Mouse (Mus musculus): ENCODE data around the gene Cisd1. TPM values are rescaled to one million over a fixed set of nuclear protein-coding genes. Genes with fewer than 3 reads are reported as not detected.

The Cisd1 gene
- polyA plus RNA-seq, 1 experiment from 2014 or later, result 103 TPM

- no peak overlapping the region for H3K4me2 ChIP-seq (ENCODE audit: low read depth, low read length)
- no peak for ATAC-seq (ENCODE audit: insufficient read depth, low FRiP score)
- no peaks in the 10 kb centered on the region for H3K9me3 ChIP-seq (replicated peaks; ENCODE audit: control insufficient read depth, low read length)
- H3K27me3 ChIP-seq (ENCODE audit: control insufficient read depth, insufficient read depth, low read length), result no peaks in the 10 kb centered on the region
- H3K4me1 ChIP-seq (ENCODE audit: control insufficient read depth, insufficient read depth, low read length), result no peaks in the 10 kb centered on the region
- H3K27ac ChIP-seq (ENCODE audit: low read length), result no peak overlapping the region
- no peak overlapping the region for H3K9ac ChIP-seq (ENCODE audit: low read length)
- no peak overlapping the region for H3K4me3 ChIP-seq (replicated peaks; ENCODE audit: low read length)
- WGBS, result 95% methylated on average over 9 of the region's 9 CpGs
- peaks cover 6% of the 10 kb centered on the region for H3K36me3 ChIP-seq (ENCODE audit: control insufficient read depth, insufficient read depth, low read length)
Observed at GRCm38 (mm10) chr10:71332859-71333258, 11.9 kb downstream of the Cisd1 start.

- H3K4me3 ChIP-seq (replicated peaks; ENCODE audit: low read length), result no peak overlapping the region
- peaks cover 6% of the 10 kb centered on the region for H3K36me3 ChIP-seq (ENCODE audit: control insufficient read depth, insufficient read depth, low read length)
- H3K27me3 ChIP-seq (ENCODE audit: control insufficient read depth, insufficient read depth, low read length), result no peaks in the 10 kb centered on the region
- ATAC-seq (ENCODE audit: insufficient read depth, low FRiP score), result no peak
- 92% methylated on average over 4 of the region's 4 CpGs for WGBS
- no peak overlapping the region for H3K27ac ChIP-seq (ENCODE audit: low read length)
- H3K4me2 ChIP-seq (ENCODE audit: low read depth, low read length), result no peak overlapping the region
- no peaks in the 10 kb centered on the region for H3K4me1 ChIP-seq (ENCODE audit: control insufficient read depth, insufficient read depth, low read length)
- H3K9ac ChIP-seq (ENCODE audit: low read length), result no peak overlapping the region
- H3K9me3 ChIP-seq (replicated peaks; ENCODE audit: control insufficient read depth, low read length), result no peaks in the 10 kb centered on the region
Observed at GRCm38 (mm10) chr10:71332376-71332775, 12.4 kb downstream of the Cisd1 start.

DNA sequence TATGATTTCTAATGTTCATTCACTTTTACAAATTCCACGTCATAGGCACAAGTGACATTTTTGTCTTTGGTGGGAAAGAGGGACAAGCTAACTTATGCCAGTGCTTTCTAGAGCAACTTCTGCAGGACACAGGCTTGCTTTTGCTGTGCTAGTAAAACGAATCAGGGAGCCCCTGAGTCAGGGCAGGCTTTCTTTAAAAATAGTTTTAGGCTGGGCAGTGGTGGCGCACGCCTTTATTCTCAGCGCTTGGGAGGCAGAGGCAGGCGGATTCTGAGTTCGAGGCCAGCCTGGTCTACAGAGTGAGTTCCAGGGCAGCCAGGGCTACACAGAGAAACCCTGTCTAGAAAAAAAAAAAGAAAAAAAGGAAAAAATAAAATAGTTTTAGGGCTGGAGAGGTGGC lies 12.8 kb downstream of the Cisd1 start:
- H3K36me3 ChIP-seq (ENCODE audit: control insufficient read depth, insufficient read depth, low read length), result peaks cover 6% of the 10 kb centered on the region

DNA sequence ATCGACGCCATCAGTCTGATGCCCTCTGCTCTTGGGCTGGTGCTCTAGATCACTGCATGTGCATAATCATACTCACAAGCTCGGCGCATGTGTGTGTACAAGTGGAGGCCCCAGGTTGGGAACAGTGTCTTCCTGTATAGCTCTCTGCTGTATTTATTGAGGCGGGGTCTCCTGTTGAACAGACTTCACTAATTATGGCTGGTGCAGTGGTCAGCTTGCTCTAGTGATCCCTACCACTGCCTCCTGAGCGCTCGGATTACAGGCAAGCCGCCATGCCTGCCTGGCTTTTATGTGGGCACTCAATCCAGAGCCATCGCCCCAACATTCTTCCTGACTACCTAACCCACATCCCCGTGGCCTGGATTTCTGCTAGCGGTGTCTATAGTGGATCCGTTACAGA lies 14.7 kb downstream of the Cisd1 start:
- WGBS, result 94% methylated on average over 12 of the region's 12 CpGs
- Histone ChIP-seq H3K9me3 (replicated peaks; ENCODE audit: control insufficient read depth, low read length) (no peaks in the 10 kb centered on the region), H3K4me1 (ENCODE audit: control insufficient read depth, insufficient read depth, low read length) (no peaks in the 10 kb centered on the region), H3K27me3 (ENCODE audit: control insufficient read depth, insufficient read depth, low read length) (no peaks in the 10 kb centered on the region), H3K4me2 (ENCODE audit: low read depth, low read length) (no peak overlapping the region), H3K4me3 (replicated peaks; ENCODE audit: low read length) (no peak overlapping the region), H3K27ac (ENCODE audit: low read length) (no peak overlapping the region), H3K9ac (ENCODE audit: low read length) (no peak overlapping the region), H3K36me3 (ENCODE audit: control insufficient read depth, insufficient read depth, low read length) (peaks cover 6% of the 10 kb centered on the region; the same call in 1 of the 2 replicates)
- no peak for ATAC-seq (ENCODE audit: insufficient read depth, low FRiP score)

More for the DNA sequence above, 12.8 kb downstream of the Cisd1 start:
- H3K9me3 ChIP-seq (replicated peaks; ENCODE audit: control insufficient read depth, low read length), result no peaks in the 10 kb centered on the region
- no peak for ATAC-seq (ENCODE audit: insufficient read depth, low FRiP score)
- no peaks in the 10 kb centered on the region for H3K27me3 ChIP-seq (ENCODE audit: control insufficient read depth, insufficient read depth, low read length)
- H3K4me2 ChIP-seq (ENCODE audit: low read depth, low read length), result no peak overlapping the region
- 92% methylated on average over 7 of the region's 7 CpGs for WGBS
- no peak overlapping the region for H3K27ac ChIP-seq (ENCODE audit: low read length)
- no peaks in the 10 kb centered on the region for H3K4me1 ChIP-seq (ENCODE audit: control insufficient read depth, insufficient read depth, low read length)
- no peak overlapping the region for H3K4me3 ChIP-seq (replicated peaks; ENCODE audit: low read length)
- no peak overlapping the region for H3K9ac ChIP-seq (ENCODE audit: low read length)

- Histone ChIP-seq H3K9me3 (replicated peaks; ENCODE audit: control insufficient read depth, low read length) (no peaks in the 10 kb centered on the region), H3K4me2 (ENCODE audit: low read depth, low read length) (no peak overlapping the region), H3K4me1 (ENCODE audit: control insufficient read depth, insufficient read depth, low read length) (no peaks in the 10 kb centered on the region), H3K9ac (ENCODE audit: low read length) (no peak overlapping the region), H3K27ac (ENCODE audit: low read length) (no peak overlapping the region), H3K27me3 (ENCODE audit: control insufficient read depth, insufficient read depth, low read length) (no peaks in the 10 kb centered on the region), H3K36me3 (ENCODE audit: control insufficient read depth, insufficient read depth, low read length) (peaks cover 6% of the 10 kb centered on the region; the same call in 1 of the 2 replicates), H3K4me3 (replicated peaks; ENCODE audit: low read length) (no peak overlapping the region)
- no peak for ATAC-seq (ENCODE audit: insufficient read depth, low FRiP score)
- WGBS, result 92% methylated on average over 6 of the region's 6 CpGs
Observed at GRCm38 (mm10) chr10:71329295-71329694, 15.5 kb downstream of the Cisd1 start.

- 84% methylated on average over 5 of the region's 5 CpGs for WGBS
- ATAC-seq (ENCODE audit: insufficient read depth, low FRiP score), result no peak
- H3K9me3 ChIP-seq (replicated peaks; ENCODE audit: control insufficient read depth, low read length), result no peaks in the 10 kb centered on the region
- no peak overlapping the region for H3K9ac ChIP-seq (ENCODE audit: low read length)
- no peaks in the 10 kb centered on the region for H3K4me1 ChIP-seq (ENCODE audit: control insufficient read depth, insufficient read depth, low read length)
- H3K4me2 ChIP-seq (ENCODE audit: low read depth, low read length), result no peak overlapping the region
- no peak overlapping the region for H3K4me3 ChIP-seq (replicated peaks; ENCODE audit: low read length)
- no peak overlapping the region for H3K27ac ChIP-seq (ENCODE audit: low read length)
- H3K27me3 ChIP-seq (ENCODE audit: control insufficient read depth, insufficient read depth, low read length), result no peaks in the 10 kb centered on the region
- peaks cover 6% of the 10 kb centered on the region; the same call in 1 of the 2 replicates for H3K36me3 ChIP-seq (ENCODE audit: control insufficient read depth, insufficient read depth, low read length)
Observed at GRCm38 (mm10) chr10:71328870-71329269, 15.9 kb downstream of the Cisd1 start.

DNA sequence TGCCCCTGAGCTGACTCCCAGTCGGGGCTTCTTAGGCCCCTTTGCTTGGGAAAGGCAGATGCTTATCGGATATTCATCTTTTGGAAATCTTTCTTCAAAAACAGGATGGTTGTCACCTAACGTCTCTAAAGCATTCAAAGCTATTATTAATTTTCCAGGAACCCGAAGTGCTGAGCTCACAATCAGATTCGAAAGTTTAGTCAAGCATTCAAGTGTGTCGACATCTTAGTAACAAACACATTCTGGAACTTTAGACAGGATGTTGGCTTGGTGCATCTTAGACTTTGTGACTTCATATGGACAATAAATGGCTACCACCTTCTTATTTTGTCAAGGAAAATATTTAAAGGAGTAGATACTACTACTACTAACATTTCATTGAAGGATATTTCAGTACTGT lies 16.4 kb downstream of the Cisd1 start:
- H3K4me2 ChIP-seq (ENCODE audit: low read depth, low read length), result no peak overlapping the region
- no peaks in the 10 kb centered on the region for H3K9me3 ChIP-seq (replicated peaks; ENCODE audit: control insufficient read depth, low read length)
- 85% methylated on average over 6 of the region's 6 CpGs for WGBS
- no peaks in the 10 kb centered on the region for H3K27me3 ChIP-seq (ENCODE audit: control insufficient read depth, insufficient read depth, low read length)
- no peak overlapping the region for H3K9ac ChIP-seq (ENCODE audit: low read length)
- H3K27ac ChIP-seq (ENCODE audit: low read length), result no peak overlapping the region
- peaks cover 6% of the 10 kb centered on the region; the same call in 1 of the 2 replicates for H3K36me3 ChIP-seq (ENCODE audit: control insufficient read depth, insufficient read depth, low read length)
- no peak overlapping the region for H3K4me3 ChIP-seq (replicated peaks; ENCODE audit: low read length)
- no peaks in the 10 kb centered on the region for H3K4me1 ChIP-seq (ENCODE audit: control insufficient read depth, insufficient read depth, low read length)
- no peak for ATAC-seq (ENCODE audit: insufficient read depth, low FRiP score)

GRCm38 (mm10) chr10:71327386-71327785 lies 17.4 kb downstream of the Cisd1 start:
- no peaks in the 10 kb centered on the region for H3K4me1 ChIP-seq (ENCODE audit: control insufficient read depth, insufficient read depth, low read length)
- no peak overlapping the region for H3K4me3 ChIP-seq (replicated peaks; ENCODE audit: low read length)
- peaks cover 6% of the 10 kb centered on the region; the same call in 1 of the 2 replicates for H3K36me3 ChIP-seq (ENCODE audit: control insufficient read depth, insufficient read depth, low read length)
- H3K27ac ChIP-seq (ENCODE audit: low read length), result no peak overlapping the region
- ATAC-seq (ENCODE audit: insufficient read depth, low FRiP score), result no peak
- WGBS, result 78% methylated on average over 10 of the region's 10 CpGs
- no peaks in the 10 kb centered on the region for H3K27me3 ChIP-seq (ENCODE audit: control insufficient read depth, insufficient read depth, low read length)
- H3K9ac ChIP-seq (ENCODE audit: low read length), result no peak overlapping the region
- no peak overlapping the region for H3K4me2 ChIP-seq (ENCODE audit: low read depth, low read length)
- H3K9me3 ChIP-seq (replicated peaks; ENCODE audit: control insufficient read depth, low read length), result no peaks in the 10 kb centered on the region

- Histone ChIP-seq H3K4me3 (replicated peaks; ENCODE audit: low read length) (no peak overlapping the region), H3K4me1 (ENCODE audit: control insufficient read depth, insufficient read depth, low read length) (no peaks in the 10 kb centered on the region), H3K4me2 (ENCODE audit: low read depth, low read length) (no peak overlapping the region), H3K9me3 (replicated peaks; ENCODE audit: control insufficient read depth, low read length) (no peaks in the 10 kb centered on the region), H3K27me3 (ENCODE audit: control insufficient read depth, insufficient read depth, low read length) (no peaks in the 10 kb centered on the region), H3K9ac (ENCODE audit: low read length) (no peak overlapping the region), H3K27ac (ENCODE audit: low read length) (no peak overlapping the region), H3K36me3 (ENCODE audit: control insufficient read depth, insufficient read depth, low read length) (peaks cover 6% of the 10 kb centered on the region; the same call in 1 of the 2 replicates)
- 10% methylated on average over 7 of the region's 7 CpGs for WGBS
- ATAC-seq (ENCODE audit: insufficient read depth, low FRiP score), result no peak
Observed at GRCm38 (mm10) chr10:71326789-71327188, 18.0 kb downstream of the Cisd1 start.

GRCm38 (mm10) chr10:71326123-71326522 lies 18.6 kb downstream of the Cisd1 start:
- Histone ChIP-seq H3K27ac (ENCODE audit: low read length) (no peak overlapping the region), H3K4me1 (ENCODE audit: control insufficient read depth, insufficient read depth, low read length) (no peaks in the 10 kb centered on the region), H3K9me3 (replicated peaks; ENCODE audit: control insufficient read depth, low read length) (no peaks in the 10 kb centered on the region), H3K4me3 (replicated peaks; ENCODE audit: low read length) (no peak overlapping the region), H3K9ac (ENCODE audit: low read length) (no peak overlapping the region), H3K27me3 (ENCODE audit: control insufficient read depth, insufficient read depth, low read length) (no peaks in the 10 kb centered on the region), H3K36me3 (ENCODE audit: control insufficient read depth, insufficient read depth, low read length) (peaks cover 6% of the 10 kb centered on the region; the same call in 1 of the 2 replicates), H3K4me2 (ENCODE audit: low read depth, low read length) (no peak overlapping the region)
- ATAC-seq (ENCODE audit: insufficient read depth, low FRiP score), result no peak
- 68% methylated on average over 7 of the region's 7 CpGs for WGBS

Data from stomach, embryonic 16.5 days (tissue).